Mouse (Mus musculus): ENCODE results near the gene Zpr1. TPM values are rescaled to one million over a fixed set of nuclear protein-coding genes. Genes with fewer than 3 reads are reported as not detected.

Gene Zpr1
- polyA plus RNA-seq, 1 experiment from 2014 or later: 60.7 TPM

DNA sequence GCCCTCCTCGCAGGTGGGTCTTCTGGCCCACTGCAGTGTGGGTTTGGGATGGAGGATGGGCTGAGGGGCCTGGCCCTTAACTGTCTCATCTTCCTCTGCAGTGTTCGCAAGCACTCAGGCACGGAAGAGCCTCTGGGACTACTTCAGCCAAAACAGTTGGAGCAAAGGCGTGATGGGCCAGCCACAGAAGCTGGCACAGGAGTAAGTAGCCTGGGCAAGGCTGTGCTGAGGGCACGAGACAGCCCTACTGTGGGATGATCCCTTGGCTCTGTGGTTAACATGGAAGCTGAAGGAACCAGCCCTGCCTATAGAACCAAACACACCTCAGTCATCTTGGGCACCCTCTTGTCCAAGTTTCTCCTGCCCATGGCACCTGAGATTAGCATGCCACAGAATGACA lies 3.7 kb upstream of the Zpr1 start:
- 88% methylated on average over 5 of the region's 5 CpGs for WGBS
- no peak for ATAC-seq
- Histone ChIP-seq H3K4me3 (no peak overlapping the region), H3K4me1 (peaks cover 8% of the 10 kb centered on the region), H3K27ac (no peak overlapping the region), H3K9me3 (replicated peaks) (no peaks in the 10 kb centered on the region), H3K36me3 (ENCODE audit: poor library complexity, severe bottlenecking) (no peaks in the 10 kb centered on the region), H3K4me2 (no peak overlapping the region), H3K27me3 (peaks cover 31% of the 10 kb centered on the region), H3K9ac (no peak overlapping the region)

DNA sequence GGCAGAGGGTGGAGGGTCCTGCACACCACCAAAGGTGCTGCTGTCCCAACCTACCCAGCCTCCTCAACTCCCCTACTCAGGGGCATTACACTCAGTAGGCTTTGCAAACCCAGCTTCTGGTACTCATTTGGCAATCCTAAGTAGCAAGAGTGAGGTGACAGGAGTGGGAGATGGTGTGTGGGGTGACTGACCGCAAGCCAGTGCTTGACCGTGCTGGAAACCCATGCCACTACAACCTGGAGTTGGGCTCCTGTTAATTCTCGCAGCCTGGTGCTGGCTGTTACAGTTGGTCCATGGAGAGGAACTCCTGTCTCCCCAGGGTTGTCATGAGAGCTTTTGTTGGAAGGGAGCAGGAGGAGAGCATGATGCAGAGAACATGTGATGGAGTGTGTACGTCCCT lies 2.1 kb upstream of the Zpr1 start:
- Histone ChIP-seq H3K36me3 (ENCODE audit: poor library complexity, severe bottlenecking) (peaks cover 7% of the 10 kb centered on the region), H3K4me3 (no peak overlapping the region), H3K27me3 (peaks cover 31% of the 10 kb centered on the region), H3K4me1 (peaks cover 13% of the 10 kb centered on the region), H3K4me2 (no peak overlapping the region), H3K9ac (no peak overlapping the region), H3K27ac (no peak overlapping the region), H3K9me3 (replicated peaks) (no peaks in the 10 kb centered on the region)
- WGBS: 94% methylated on average over 4 of the region's 4 CpGs
- ATAC-seq: no peak

DNA sequence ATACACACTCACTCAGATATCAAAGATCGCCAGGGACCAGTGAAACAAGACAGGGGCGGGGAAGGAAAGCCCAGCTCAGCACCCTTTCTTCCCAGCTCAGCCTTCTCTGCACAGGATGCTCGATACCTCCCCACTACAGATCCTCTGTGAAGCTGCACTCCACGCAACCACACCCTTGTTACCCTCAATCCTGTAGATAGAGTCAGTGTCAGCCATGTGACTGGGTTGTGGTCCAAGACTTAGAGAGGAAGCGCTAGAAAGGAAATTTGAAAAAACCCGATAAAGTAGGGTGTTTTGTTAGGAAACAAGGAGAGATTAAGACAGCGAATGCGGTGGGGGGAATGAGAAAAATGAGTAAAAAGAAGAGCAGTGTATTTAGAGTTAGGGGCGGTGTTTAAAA lies 794 bp upstream of the Zpr1 start:
- H3K9ac ChIP-seq: no peak overlapping the region
- peak overlapping the region; percentile 91 for H3K4me2 ChIP-seq
- no peak overlapping the region for H3K27ac ChIP-seq
- H3K4me1 ChIP-seq: peaks cover 13% of the 10 kb centered on the region
- H3K9me3 ChIP-seq (replicated peaks): no peaks in the 10 kb centered on the region
- ATAC-seq: no peak
- WGBS: 88% methylated on average over 9 of the region's 9 CpGs
- H3K36me3 ChIP-seq (ENCODE audit: poor library complexity, severe bottlenecking): peaks cover 20% of the 10 kb centered on the region
- H3K27me3 ChIP-seq: peaks cover 31% of the 10 kb centered on the region
- no peak overlapping the region for H3K4me3 ChIP-seq

DNA sequence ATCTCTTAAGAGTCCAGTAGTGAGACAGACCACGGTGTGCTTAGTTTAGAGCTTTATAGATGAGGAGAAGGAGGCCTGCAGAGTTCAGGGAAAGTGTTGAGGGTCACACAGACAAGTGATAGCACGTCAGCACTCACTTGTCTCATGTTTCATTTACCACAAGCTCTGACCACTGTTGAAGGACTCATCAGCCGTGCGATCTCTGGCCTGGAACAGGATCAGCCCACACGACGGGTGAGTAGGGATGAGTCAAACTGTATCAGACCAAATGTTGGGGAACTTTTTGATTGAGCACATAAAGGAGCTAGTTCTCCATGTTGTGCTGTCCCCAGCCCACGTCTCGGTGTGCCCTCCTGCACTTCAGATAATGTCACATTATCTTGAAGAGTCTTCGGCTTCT lies 1.6 kb downstream of the Zpr1 start:
- 94% methylated on average over 9 of the region's 9 CpGs for WGBS
- H3K36me3 ChIP-seq (ENCODE audit: poor library complexity, severe bottlenecking): peaks cover 42% of the 10 kb centered on the region

DNA sequence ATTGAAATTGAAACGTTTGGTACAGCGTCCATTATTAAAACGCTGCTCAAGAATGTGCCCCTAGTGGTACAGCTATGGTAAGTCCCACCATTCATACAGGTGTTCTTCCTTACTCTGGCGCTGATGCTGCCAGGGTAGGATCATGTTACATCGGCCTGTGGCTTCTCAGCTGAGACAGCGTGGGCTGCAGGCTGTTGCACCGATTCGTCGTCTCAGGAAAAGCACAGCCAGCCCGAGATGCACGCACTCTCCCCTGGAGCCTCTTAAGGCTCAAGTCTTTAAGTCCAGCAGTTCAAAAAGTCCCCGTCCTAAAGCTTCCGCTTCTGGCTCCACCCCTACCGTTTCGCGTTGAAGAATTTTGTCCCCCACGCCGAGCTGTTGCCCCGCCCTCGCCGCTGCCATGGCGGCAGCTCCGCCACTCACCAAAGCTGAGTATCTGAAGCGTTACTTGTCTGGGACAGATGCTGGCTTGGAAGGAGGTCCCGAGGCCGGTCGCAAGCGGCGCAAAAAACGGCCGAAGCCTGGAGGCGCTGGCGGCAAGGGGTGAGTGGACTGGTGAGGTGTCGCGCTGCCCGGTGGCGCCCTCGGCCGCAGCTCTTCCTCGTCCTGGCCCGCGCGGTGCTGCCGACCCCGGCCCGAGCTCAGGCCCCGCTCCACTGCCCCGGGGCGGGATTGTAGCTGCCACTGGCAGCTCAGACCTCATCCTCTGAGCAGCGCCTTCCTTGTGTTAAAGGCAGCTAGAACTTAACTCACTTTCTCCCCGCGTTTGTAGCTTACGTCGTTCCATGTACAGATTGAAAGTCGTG lies 10.0 kb downstream of the Zpr1 start, which contains the start of gene Bud13:
TSS of gene Bud13 (plus strand) at position 378 of the 806 bp plus-strand sequence.
- under 1% methylated on average over 49 of the region's 55 CpGs for WGBS
- Histone ChIP-seq H3K4me3 (peak within 1 kb of the TSS; percentile 93), H3K27me3 (no peaks in the 10 kb centered on the region), H3K4me1 (peaks cover 18% of the 10 kb centered on the region), H3K9ac (peak within 1 kb of the TSS; percentile 89), H3K36me3 (ENCODE audit: poor library complexity, severe bottlenecking) (peaks cover 61% of the 10 kb centered on the region), H3K9me3 (replicated peaks) (no peaks in the 10 kb centered on the region), H3K4me2 (peak within 1 kb of the TSS; percentile 72), H3K27ac (peak within 1 kb of the TSS; percentile 66)
- ATAC-seq: peak; percentile 92

More for the DNA sequence above, 1.6 kb downstream of the Zpr1 start:
- Histone ChIP-seq H3K27ac (no peak overlapping the region), H3K9ac (no peak overlapping the region), H3K9me3 (replicated peaks) (no peaks in the 10 kb centered on the region), H3K27me3 (peaks cover 16% of the 10 kb centered on the region), H3K4me2 (peak overlapping the region; percentile 91), H3K4me3 (no peak overlapping the region), H3K4me1 (peaks cover 13% of the 10 kb centered on the region)
- no peak for ATAC-seq

DNA sequence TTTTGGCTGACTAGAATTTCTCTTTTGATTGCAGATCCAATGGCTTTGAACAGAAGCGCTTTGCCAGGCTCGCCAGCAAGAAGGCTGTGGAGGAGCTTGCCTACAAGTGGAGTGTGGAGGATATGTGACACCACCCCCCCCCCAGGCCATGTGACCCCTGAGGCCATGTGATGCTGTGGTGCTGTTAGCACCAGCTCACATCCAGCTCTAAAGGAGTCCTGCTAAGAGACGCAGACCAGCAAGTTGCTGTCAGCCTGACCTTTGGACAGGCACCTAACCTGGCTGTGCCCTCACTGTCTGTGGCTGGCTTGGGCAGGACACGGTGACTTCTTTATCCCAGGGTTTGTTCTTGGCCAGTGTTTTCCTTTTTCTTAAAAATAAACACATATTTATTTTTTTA lies 25.5 kb downstream of the Zpr1 start:
- Histone ChIP-seq H3K9me3 (replicated peaks) (no peaks in the 10 kb centered on the region), H3K27ac (no peak overlapping the region), H3K4me2 (no peak overlapping the region), H3K27me3 (no peaks in the 10 kb centered on the region), H3K4me3 (no peak overlapping the region), H3K4me1 (no peaks in the 10 kb centered on the region), H3K9ac (no peak overlapping the region), H3K36me3 (ENCODE audit: poor library complexity, severe bottlenecking) (peaks cover 55% of the 10 kb centered on the region)
- WGBS: 91% methylated on average over 4 of the region's 4 CpGs
- ATAC-seq: no peak

DNA sequence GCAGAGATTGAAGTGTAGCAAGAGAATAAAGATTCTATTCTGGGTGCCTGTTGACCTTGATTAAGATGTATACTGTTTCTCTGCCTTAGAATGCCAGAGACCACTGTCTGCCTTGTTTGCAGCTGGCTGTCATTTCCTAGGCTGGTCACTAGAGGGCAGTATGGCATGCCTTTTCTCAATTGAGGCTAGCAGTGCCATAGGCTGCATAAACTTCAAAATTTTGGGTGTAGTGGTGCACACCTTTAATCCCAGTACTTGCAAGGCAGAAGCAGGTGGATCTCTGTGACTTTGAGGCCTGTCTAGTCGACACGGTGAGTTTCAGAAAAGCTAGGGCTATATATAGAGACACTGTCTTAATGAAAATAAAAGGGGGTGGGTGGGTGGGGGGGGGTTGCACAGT lies 29.3 kb downstream of the Zpr1 start:
- H3K36me3 ChIP-seq (ENCODE audit: poor library complexity, severe bottlenecking): peaks cover 27% of the 10 kb centered on the region
- no peaks in the 10 kb centered on the region for H3K27me3 ChIP-seq
- no peak overlapping the region for H3K9ac ChIP-seq
- H3K4me2 ChIP-seq: no peak overlapping the region
- 18% methylated on average over 2 of the region's 2 CpGs for WGBS
- ATAC-seq: no peak
- H3K4me3 ChIP-seq: no peak overlapping the region
- H3K9me3 ChIP-seq (replicated peaks): no peaks in the 10 kb centered on the region
- H3K27ac ChIP-seq: no peak overlapping the region
- no peaks in the 10 kb centered on the region for H3K4me1 ChIP-seq

DNA sequence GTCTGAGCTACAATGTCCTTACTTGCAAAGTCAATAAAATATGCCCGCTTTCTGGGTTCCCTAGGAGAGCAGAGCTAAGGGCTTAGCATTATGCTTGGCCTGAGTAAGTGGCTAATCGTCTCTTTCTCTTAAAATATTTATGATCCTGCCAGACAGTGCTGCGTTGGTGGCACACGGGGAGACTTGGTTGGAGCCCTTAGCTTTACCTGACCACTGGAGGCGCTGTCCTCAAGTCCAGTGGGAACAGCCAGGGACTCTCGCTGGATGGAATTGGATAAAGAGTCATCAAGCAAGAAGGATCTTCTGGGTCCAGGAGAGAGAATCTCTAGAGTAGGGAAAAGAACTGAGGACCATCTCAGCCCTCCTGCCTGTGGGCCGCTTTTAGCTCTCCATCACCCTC lies 36.3 kb downstream of the Zpr1 start:
- no peak for ATAC-seq
- Histone ChIP-seq H3K9me3 (replicated peaks) (no peaks in the 10 kb centered on the region), H3K36me3 (ENCODE audit: poor library complexity, severe bottlenecking) (no peaks in the 10 kb centered on the region), H3K9ac (no peak overlapping the region), H3K4me3 (no peak overlapping the region), H3K27me3 (peaks cover 10% of the 10 kb centered on the region), H3K4me1 (0 out of 2 replicates have a peak, but pooled peaks cover under 1% of the 10 kb centered on the region), H3K4me2 (no peak overlapping the region), H3K27ac (no peak overlapping the region)
- 6% methylated on average over 7 of the region's 7 CpGs for WGBS

DNA sequence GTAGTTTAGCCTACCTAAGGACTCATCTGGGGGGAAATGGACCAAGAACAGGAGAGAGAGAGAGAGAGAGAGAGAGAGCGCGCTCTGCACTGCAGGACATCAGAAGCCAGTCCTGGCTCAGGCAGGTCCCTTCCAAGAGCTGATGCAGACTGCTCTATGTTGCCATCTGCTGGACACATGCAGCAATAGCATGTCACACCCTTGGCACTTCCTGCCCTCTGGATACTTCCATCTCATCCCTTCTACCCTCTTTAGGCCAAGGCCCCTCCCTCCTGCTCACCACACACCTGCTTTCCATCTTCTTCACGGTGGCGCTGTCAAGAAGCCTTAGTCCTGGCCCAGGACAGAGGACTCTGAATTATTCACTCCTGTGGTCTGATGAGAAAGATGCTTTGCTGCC lies 41.6 kb downstream of the Zpr1 start:
- H3K9ac ChIP-seq: no peak overlapping the region
- H3K9me3 ChIP-seq (replicated peaks): peaks cover 3% of the 10 kb centered on the region
- 2% methylated on average over 3 of the region's 4 CpGs for WGBS
- no peak overlapping the region for H3K4me3 ChIP-seq
- H3K4me2 ChIP-seq: no peak overlapping the region
- peaks cover 28% of the 10 kb centered on the region for H3K4me1 ChIP-seq
- no peaks in the 10 kb centered on the region for H3K27me3 ChIP-seq
- H3K27ac ChIP-seq: no peak overlapping the region
- peak; percentile 46; the same call in 1 of the 2 replicates for ATAC-seq
- no peaks in the 10 kb centered on the region for H3K36me3 ChIP-seq (ENCODE audit: poor library complexity, severe bottlenecking)

DNA sequence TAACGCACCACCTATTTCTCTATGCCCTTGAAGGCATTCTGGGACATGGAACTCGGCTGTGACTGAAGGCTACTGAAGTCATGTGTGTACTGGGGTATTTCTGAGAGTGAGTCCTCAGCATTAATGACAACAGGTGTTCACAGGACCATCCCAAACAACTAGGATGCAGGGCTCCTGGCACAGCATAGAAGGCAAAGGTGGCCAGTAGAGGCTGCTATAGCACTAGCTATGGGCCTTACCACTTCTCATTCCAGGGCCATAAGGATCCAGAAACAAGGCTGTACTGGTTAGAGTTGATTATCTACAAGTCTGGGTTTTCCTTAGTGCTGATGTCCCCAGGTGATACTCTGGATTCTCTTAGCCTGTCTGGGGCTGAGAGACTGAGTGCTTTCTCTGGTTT lies 42.1 kb downstream of the Zpr1 start:
- Histone ChIP-seq H3K4me1 (peaks cover 28% of the 10 kb centered on the region), H3K27me3 (no peaks in the 10 kb centered on the region), H3K4me2 (no peak overlapping the region), H3K9me3 (replicated peaks) (peaks cover 7% of the 10 kb centered on the region), H3K36me3 (ENCODE audit: poor library complexity, severe bottlenecking) (no peaks in the 10 kb centered on the region), H3K27ac (no peak overlapping the region), H3K4me3 (no peak overlapping the region), H3K9ac (no peak overlapping the region)
- 56% methylated on average over 2 of the region's 2 CpGs for WGBS
- ATAC-seq: peak; percentile 41

DNA sequence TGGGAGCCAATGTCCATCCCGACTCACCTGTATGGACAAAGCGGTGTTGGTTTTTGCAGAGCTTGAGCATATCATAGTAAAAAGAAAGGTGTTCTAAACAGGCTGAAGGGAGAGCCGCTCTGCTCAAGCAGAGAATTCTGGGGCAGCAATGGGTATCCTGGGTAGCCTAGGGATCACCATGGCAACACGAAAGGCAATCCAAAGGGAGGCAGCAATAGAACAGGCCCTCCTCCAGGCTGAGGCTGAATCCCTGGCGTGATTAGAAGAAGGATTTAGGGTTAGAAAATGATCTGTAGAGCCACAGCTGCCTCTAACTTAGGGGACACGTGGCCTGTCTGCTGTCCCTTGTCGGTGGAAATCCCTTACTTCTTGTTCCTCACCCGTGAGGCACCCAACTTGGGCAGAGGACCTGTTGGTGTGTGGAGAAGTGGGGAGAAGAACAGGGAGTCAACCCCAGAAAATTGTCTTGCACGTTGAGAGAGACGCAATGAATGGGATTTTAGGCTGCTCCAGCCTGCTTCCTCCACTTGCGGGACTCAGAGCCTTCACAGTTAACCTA lies 43.0 kb downstream of the Zpr1 start:
- peak; percentile 62 for ATAC-seq
- Histone ChIP-seq H3K27me3 (no peaks in the 10 kb centered on the region), H3K9me3 (replicated peaks) (peaks cover 9% of the 10 kb centered on the region), H3K4me3 (no peak overlapping the region), H3K36me3 (ENCODE audit: poor library complexity, severe bottlenecking) (no peaks in the 10 kb centered on the region), H3K4me1 (peaks cover 28% of the 10 kb centered on the region), H3K27ac (peak overlapping the region; percentile 41; the same call in 1 of the 2 replicates), H3K4me2 (peak overlapping the region; percentile 17), H3K9ac (no peak overlapping the region)
- WGBS: 14% methylated on average over 11 of the region's 11 CpGs

DNA sequence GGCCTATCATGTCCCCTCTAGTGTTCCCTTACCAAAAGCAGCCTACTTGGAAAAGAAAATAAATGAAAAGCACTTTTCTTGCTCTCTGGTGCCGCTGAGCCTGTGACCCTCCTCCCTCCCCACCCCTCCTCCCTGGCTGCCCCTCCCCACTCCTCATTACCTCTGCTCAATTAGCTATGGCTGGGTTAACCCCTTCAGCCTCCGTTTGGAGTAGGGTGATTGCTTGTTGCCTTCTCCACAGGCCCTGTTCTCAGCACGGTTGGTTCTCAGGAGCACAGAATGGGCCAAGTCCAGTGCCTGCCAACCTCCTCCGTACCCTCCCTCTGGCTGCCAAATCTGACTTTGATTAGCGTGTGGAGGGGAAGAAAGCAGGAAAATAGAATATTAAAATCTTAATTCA lies 43.5 kb downstream of the Zpr1 start:
- peak; percentile 66 for ATAC-seq

More for the DNA sequence above, 43.5 kb downstream of the Zpr1 start:
- Histone ChIP-seq H3K4me3 (no peak overlapping the region), H3K27me3 (no peaks in the 10 kb centered on the region), H3K4me1 (peaks cover 28% of the 10 kb centered on the region), H3K9me3 (replicated peaks) (peaks cover 9% of the 10 kb centered on the region), H3K36me3 (ENCODE audit: poor library complexity, severe bottlenecking) (no peaks in the 10 kb centered on the region), H3K27ac (peak overlapping the region; percentile 41; the same call in 1 of the 2 replicates), H3K4me2 (peak overlapping the region; percentile 17), H3K9ac (no peak overlapping the region)
- 0% methylated on average over 5 of the region's 5 CpGs for WGBS

Measured in forebrain, embryonic 13.5 days (tissue).